Mouse (Mus musculus): ENCODE results near the gene Cd6.

- TF ChIP-seq CTCF (conservative IDR thresholded peaks at IDR 0.05; ENCODE audit: low read length) (no peak), NANOG (IDR thresholded peaks at IDR 0.05; ENCODE audit: borderline replicate concordance, low read length) (no peak)
Observed at GRCm38 (mm10) chr19:10866351-10866750, 36.5 kb upstream of the Cd6 start.

All from E14TG2a.4 (cell line).